Mouse (Mus musculus): Measurements from ENCODE around the gene Ksr2. TPM values are rescaled to one million over a fixed set of nuclear protein-coding genes. Genes with fewer than 3 reads are reported as not detected.

Gene Ksr2
- polyA plus RNA-seq, 1 experiment from 2014 or later = 0.41 TPM

DNA sequence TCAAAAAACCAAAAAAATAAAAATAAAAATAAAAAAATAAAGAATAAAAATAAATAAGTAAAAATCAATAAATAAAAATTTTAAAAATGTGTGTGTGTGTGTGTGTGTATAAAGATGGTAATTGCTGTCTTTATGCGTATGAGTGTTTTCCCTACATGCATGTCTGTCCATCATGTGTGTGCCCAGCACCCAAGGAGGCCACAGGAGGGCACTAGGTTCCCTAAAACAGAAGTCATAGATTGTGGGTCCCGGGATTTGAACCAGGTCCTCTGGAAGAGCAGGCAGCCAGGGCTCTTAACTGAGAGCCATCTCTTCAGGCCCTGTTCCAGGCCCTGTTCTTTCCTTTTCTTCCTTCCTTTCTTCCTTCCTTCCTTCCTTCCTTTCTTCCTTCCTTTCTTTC, 38.2 kb downstream of the Ksr2 start:
- WGBS = 89% methylated on average over 2 of the region's 2 CpGs

GRCm38 (mm10) chr5:117455546-117455945, 41.7 kb downstream of the Ksr2 start:
- Histone ChIP-seq H3K9me3 (no peaks in the 10 kb centered on the region), H3K4me2 (no peak overlapping the region), H3K36me3 (no peaks in the 10 kb centered on the region), H3K9ac (no peak overlapping the region), H3K4me3 (no peak overlapping the region), H3K4me1 (no peaks in the 10 kb centered on the region), H3K27me3 (no peaks in the 10 kb centered on the region), H3K27ac (no peak overlapping the region)
- no peak for ATAC-seq (ENCODE audit: insufficient number of reproducible peaks, insufficient read depth, low FRiP score, low TSS enrichment, low read depth)
- 69% methylated on average over 8 of the region's 8 CpGs for WGBS

More for the DNA sequence above, 38.2 kb downstream of the Ksr2 start:
- Histone ChIP-seq H3K9ac (no peak overlapping the region), H3K27ac (no peak overlapping the region), H3K27me3 (0 out of 2 replicates have a peak, but pooled peaks cover under 1% of the 10 kb centered on the region), H3K4me2 (no peak overlapping the region), H3K36me3 (no peaks in the 10 kb centered on the region), H3K4me3 (no peak overlapping the region), H3K4me1 (no peaks in the 10 kb centered on the region), H3K9me3 (no peaks in the 10 kb centered on the region)
- ATAC-seq (ENCODE audit: insufficient number of reproducible peaks, insufficient read depth, low FRiP score, low TSS enrichment, low read depth) = no peak

DNA sequence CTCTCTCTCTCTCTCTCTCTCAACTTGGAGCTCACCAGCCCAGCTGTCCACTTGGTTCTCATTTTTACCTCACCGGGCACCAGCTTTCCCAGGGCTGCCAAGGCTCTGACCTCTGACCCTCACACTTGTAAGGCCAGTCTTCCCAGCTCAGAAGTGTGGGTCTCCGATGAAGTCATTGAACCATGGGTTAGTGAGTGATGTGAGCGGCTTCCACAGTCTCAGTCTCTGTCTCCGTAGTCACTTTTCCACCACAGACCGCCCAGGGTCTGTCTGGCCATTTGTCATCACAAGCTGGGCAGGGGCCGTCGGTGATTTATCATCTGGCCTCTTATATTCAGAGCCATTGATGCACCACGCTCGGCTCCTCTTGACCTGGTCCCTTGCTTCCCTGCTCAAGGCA, 43.3 kb downstream of the Ksr2 start:
- Histone ChIP-seq H3K4me3 (no peak overlapping the region), H3K4me1 (no peaks in the 10 kb centered on the region), H3K9me3 (no peaks in the 10 kb centered on the region), H3K27me3 (no peaks in the 10 kb centered on the region), H3K36me3 (no peaks in the 10 kb centered on the region), H3K27ac (no peak overlapping the region), H3K4me2 (no peak overlapping the region), H3K9ac (no peak overlapping the region)
- 76% methylated on average over 9 of the region's 9 CpGs for WGBS
- ATAC-seq (ENCODE audit: insufficient number of reproducible peaks, insufficient read depth, low FRiP score, low TSS enrichment, low read depth) = no peak

DNA sequence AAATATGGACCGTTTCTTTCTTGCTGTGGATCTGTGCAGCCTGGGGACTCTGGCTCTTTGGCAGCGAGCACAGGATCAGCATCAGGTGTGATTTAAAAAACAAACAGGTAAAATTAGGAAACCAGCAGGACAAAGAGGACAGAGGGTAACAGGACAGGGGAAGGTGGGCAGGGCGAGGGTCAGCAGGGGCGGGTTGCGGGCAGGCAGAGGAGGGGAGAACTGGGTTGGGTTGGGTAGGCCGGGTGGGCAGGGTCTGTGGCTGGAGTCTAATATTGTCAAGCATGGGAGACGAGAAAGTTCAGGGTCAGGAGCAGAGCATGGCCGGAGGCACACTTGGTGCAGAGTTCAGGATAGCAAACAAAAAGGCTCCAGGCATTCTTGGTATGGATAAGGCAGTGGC, 43.8 kb downstream of the Ksr2 start:
- ATAC-seq (ENCODE audit: insufficient number of reproducible peaks, insufficient read depth, low FRiP score, low TSS enrichment, low read depth) = no peak
- H3K36me3 ChIP-seq = no peaks in the 10 kb centered on the region
- H3K4me2 ChIP-seq = no peak overlapping the region
- H3K27ac ChIP-seq = no peak overlapping the region
- H3K27me3 ChIP-seq = no peaks in the 10 kb centered on the region
- 73% methylated on average over 8 of the region's 8 CpGs for WGBS
- H3K9me3 ChIP-seq = no peaks in the 10 kb centered on the region
- no peaks in the 10 kb centered on the region for H3K4me1 ChIP-seq
- H3K9ac ChIP-seq = no peak overlapping the region
- H3K4me3 ChIP-seq = no peak overlapping the region

DNA sequence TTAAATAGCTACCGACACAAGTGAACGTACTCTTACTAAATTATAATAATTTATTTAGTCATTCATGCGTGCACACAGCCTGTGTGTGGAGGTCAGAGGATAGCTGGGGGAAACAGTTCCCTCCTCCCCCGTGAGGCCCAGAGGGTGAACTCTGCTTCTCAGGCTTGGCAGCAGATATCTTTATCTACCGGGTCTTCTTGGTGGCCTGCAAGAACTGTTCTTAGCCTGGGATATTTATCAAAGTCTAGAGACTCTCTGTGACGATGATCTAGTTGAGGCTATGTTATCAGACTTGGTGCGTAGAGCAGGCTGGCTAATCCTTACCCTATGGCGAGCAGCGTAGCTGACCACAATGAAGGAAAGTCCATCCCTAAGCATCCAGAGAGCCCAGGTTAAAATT, 45.1 kb downstream of the Ksr2 start:
- Histone ChIP-seq H3K9me3 (no peaks in the 10 kb centered on the region), H3K27me3 (no peaks in the 10 kb centered on the region), H3K9ac (no peak overlapping the region), H3K4me1 (no peaks in the 10 kb centered on the region), H3K4me2 (no peak overlapping the region), H3K4me3 (no peak overlapping the region), H3K27ac (no peak overlapping the region), H3K36me3 (no peaks in the 10 kb centered on the region)
- 75% methylated on average over 9 of the region's 9 CpGs for WGBS
- ATAC-seq (ENCODE audit: insufficient number of reproducible peaks, insufficient read depth, low FRiP score, low TSS enrichment, low read depth) = no peak

DNA sequence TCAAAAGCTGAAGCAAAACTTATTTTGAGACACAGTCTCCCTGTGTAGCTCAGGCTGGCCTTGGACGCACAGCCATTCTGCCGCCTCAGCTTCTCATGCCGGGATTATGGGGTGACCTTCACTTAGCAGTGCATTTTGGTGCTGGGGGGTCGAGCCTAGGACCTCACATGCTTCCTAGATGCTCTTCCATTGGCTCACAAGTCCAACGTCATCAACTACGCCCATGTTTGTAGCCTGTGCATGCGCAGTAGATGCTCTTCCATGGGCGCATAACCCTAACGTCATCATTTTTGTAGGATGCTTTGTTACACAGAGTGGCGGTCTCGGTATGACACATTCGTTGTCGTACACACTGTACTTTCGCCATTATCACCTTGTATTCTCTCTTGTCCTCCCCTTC, 46.5 kb downstream of the Ksr2 start:
- Histone ChIP-seq H3K4me3 (no peak overlapping the region), H3K9me3 (no peaks in the 10 kb centered on the region), H3K36me3 (no peaks in the 10 kb centered on the region)

DNA sequence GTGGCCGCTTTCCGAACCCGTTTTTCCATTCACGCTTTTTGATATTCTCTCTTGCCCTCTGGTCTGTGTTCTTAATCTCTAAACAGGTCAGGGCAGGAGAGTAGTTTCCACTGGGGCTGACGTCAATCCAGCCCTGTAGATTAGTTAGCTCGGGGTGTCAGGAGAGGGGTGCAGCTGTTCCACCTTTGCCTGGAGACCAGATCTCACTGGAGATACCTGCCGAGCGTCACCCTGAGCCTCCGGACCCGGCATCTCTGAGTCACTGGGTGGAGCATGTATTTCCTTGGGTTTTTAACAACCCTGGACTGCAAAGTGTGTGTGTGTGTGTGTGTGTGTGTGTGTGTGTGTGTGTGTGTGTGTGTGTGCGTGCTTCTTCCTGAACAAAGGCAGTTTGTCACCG, 53.3 kb downstream of the Ksr2 start:
- ATAC-seq (ENCODE audit: insufficient number of reproducible peaks, insufficient read depth, low FRiP score, low TSS enrichment, low read depth) = no peak
- 68% methylated on average over 11 of the region's 12 CpGs for WGBS
- Histone ChIP-seq H3K36me3 (no peaks in the 10 kb centered on the region), H3K4me1 (no peaks in the 10 kb centered on the region), H3K9me3 (no peaks in the 10 kb centered on the region), H3K4me3 (no peak overlapping the region), H3K27me3 (no peaks in the 10 kb centered on the region), H3K27ac (no peak overlapping the region), H3K4me2 (no peak overlapping the region), H3K9ac (no peak overlapping the region)

More for the DNA sequence above, 46.5 kb downstream of the Ksr2 start:
- H3K27me3 ChIP-seq = no peaks in the 10 kb centered on the region
- WGBS = 93% methylated on average over 14 of the region's 14 CpGs
- H3K4me2 ChIP-seq = no peak overlapping the region
- H3K9ac ChIP-seq = no peak overlapping the region
- H3K4me1 ChIP-seq = no peaks in the 10 kb centered on the region
- no peak overlapping the region for H3K27ac ChIP-seq
- no peak for ATAC-seq (ENCODE audit: insufficient number of reproducible peaks, insufficient read depth, low FRiP score, low TSS enrichment, low read depth)

- no peak for ATAC-seq (ENCODE audit: insufficient number of reproducible peaks, insufficient read depth, low FRiP score, low TSS enrichment, low read depth)
- no peaks in the 10 kb centered on the region for H3K36me3 ChIP-seq
- no peaks in the 10 kb centered on the region for H3K27me3 ChIP-seq
- no peak overlapping the region for H3K4me2 ChIP-seq
- no peak overlapping the region for H3K9ac ChIP-seq
- H3K4me3 ChIP-seq = no peak overlapping the region
- H3K9me3 ChIP-seq = no peaks in the 10 kb centered on the region
- WGBS = 88% methylated on average over 4 of the region's 4 CpGs
- no peak overlapping the region for H3K27ac ChIP-seq
- H3K4me1 ChIP-seq = no peaks in the 10 kb centered on the region
These were observed 55.2 kb downstream of the Ksr2 start for GRCm38 (mm10) chr5:117468961-117469360.

- Histone ChIP-seq H3K27ac (no peak overlapping the region), H3K4me1 (no peaks in the 10 kb centered on the region), H3K27me3 (no peaks in the 10 kb centered on the region), H3K4me2 (no peak overlapping the region), H3K36me3 (no peaks in the 10 kb centered on the region), H3K4me3 (no peak overlapping the region), H3K9ac (no peak overlapping the region), H3K9me3 (no peaks in the 10 kb centered on the region)
- WGBS = 91% methylated on average over 8 of the region's 8 CpGs
- ATAC-seq (ENCODE audit: insufficient number of reproducible peaks, insufficient read depth, low FRiP score, low TSS enrichment, low read depth) = no peak
These were observed 55.8 kb downstream of the Ksr2 start for GRCm38 (mm10) chr5:117469572-117469971.

DNA sequence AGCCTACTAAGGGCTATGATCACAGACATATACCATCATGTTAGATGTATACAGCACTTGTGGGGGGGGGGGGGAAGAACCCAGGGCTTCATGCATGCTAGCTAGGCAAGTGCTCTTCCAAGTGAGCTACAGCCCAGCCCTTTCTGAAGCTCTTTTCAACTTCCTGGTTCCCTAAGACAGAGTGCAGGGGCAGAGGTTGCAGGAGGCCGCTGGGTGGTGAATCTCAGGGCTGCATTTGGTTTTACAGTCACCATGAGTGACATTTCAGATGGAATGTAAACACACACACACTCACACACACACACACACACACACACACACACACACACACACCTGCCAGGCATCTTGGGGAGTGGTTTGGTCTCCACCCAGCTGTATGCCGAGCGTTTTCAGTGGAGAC, 67.4 kb downstream of the Ksr2 start:
- no peak overlapping the region for H3K4me2 ChIP-seq

DNA sequence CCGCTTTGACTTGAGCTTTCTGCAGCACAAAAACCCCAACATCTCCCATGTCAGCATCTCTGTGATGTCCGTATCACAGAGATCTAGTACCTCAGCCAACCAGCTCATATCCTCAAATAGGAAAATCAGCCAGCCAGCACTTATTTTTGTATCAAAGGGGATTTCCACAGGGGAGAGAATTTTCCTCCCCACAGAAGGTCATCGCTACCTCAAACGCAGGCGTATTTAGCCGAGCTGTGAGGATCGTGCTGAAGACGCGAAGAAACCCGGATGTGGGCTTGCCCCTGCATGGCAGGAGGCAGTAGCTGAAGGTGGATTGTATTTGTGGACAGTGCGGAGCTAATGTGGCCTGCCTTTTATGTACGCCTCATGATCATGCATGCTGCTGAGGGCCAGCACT, 67.8 kb downstream of the Ksr2 start:
- Histone ChIP-seq H3K9ac (no peak overlapping the region), H3K27ac (no peak overlapping the region), H3K4me1 (no peaks in the 10 kb centered on the region), H3K4me3 (no peak overlapping the region), H3K36me3 (no peaks in the 10 kb centered on the region), H3K4me2 (no peak overlapping the region), H3K9me3 (no peaks in the 10 kb centered on the region), H3K27me3 (no peaks in the 10 kb centered on the region)
- 87% methylated on average over 12 of the region's 12 CpGs for WGBS
- ATAC-seq (ENCODE audit: insufficient number of reproducible peaks, insufficient read depth, low FRiP score, low TSS enrichment, low read depth) = no peak

More for the DNA sequence above, 67.4 kb downstream of the Ksr2 start:
- H3K4me3 ChIP-seq = no peak overlapping the region
- H3K4me1 ChIP-seq = no peaks in the 10 kb centered on the region
- no peaks in the 10 kb centered on the region for H3K27me3 ChIP-seq
- ATAC-seq (ENCODE audit: insufficient number of reproducible peaks, insufficient read depth, low FRiP score, low TSS enrichment, low read depth) = no peak
- H3K9me3 ChIP-seq = no peaks in the 10 kb centered on the region
- no peak overlapping the region for H3K27ac ChIP-seq
- H3K9ac ChIP-seq = no peak overlapping the region
- H3K36me3 ChIP-seq = no peaks in the 10 kb centered on the region
- WGBS = 71% methylated on average over 3 of the region's 3 CpGs

DNA sequence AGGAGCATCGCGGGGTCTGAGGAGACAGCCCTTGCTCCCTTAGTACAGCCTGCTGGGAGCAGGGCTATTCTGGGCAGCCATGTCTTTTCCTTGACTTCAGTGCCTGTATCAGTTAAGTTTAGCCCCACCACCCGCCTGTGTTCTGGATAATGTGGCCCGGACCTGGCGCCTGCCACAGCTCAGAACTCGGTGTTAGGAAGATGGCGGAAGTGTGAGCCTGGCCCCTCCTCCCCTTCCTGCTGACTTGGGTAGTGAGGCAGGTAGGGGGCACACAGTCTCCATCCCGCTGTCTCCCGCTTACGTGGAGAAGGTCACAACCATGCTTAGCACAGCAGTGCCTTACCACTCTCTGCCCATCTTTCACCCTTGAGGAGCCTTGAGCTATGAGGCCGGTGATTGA, 68.2 kb downstream of the Ksr2 start:
- Histone ChIP-seq H3K4me1 (no peaks in the 10 kb centered on the region), H3K9ac (no peak overlapping the region), H3K27me3 (no peaks in the 10 kb centered on the region), H3K4me2 (no peak overlapping the region), H3K27ac (no peak overlapping the region), H3K9me3 (no peaks in the 10 kb centered on the region), H3K4me3 (no peak overlapping the region), H3K36me3 (no peaks in the 10 kb centered on the region)
- no peak for ATAC-seq (ENCODE audit: insufficient number of reproducible peaks, insufficient read depth, low FRiP score, low TSS enrichment, low read depth)
- 82% methylated on average over 11 of the region's 11 CpGs for WGBS

DNA sequence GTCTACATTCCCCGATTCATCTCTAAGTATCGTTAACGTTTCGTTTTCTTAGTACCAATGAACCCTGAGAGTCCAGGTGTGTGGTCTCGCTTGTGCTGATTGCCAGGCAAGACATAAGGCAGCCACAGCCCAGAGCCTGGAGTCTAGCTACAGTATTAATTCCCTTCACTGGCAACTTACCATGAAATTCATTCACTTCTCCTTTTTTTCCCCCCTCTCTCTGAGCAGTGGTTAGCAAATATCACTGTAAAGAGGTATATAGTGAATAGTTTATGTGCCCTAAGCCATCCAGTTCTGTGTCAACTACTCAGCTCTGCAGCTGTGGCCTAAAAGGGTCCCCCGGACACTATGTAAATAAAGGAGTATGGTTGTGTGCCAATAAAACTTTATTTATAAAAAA, 71.6 kb downstream of the Ksr2 start:
- no peaks in the 10 kb centered on the region for H3K4me1 ChIP-seq
- H3K27ac ChIP-seq = no peak overlapping the region
- no peaks in the 10 kb centered on the region for H3K9me3 ChIP-seq
- no peaks in the 10 kb centered on the region for H3K36me3 ChIP-seq
- H3K9ac ChIP-seq = no peak overlapping the region
- no peak overlapping the region for H3K4me2 ChIP-seq
- H3K27me3 ChIP-seq = no peaks in the 10 kb centered on the region
- no peak overlapping the region for H3K4me3 ChIP-seq
- no peak for ATAC-seq (ENCODE audit: insufficient number of reproducible peaks, insufficient read depth, low FRiP score, low TSS enrichment, low read depth)
- WGBS = 73% methylated on average over 6 of the region's 6 CpGs

All from embryonic facial prominence, embryonic 13.5 days (tissue).